Mouse (Mus musculus) heart, postnatal 25 days (tissue): ENCODE data around the gene Ppp1cb. TPM values are rescaled to one million over a fixed set of nuclear protein-coding genes. Genes with fewer than 3 reads are reported as not detected.

ENCODE experiments used
- DNase-seq: peaks from one replicate; pipeline ENCODE4 v3.0.0; 2022; ENCODE audit warnings: low spot score
- intact Hi-C: fragments of 180-260 bp; cut with DNase I; formaldehyde crosslinking; loops from one replicate; pipeline ENCODE4 v1.15.1; 2025
- total RNA-seq, 2 experiments: library from RNA; stranded (reverse); gene quantifications; 2 replicates each; pipeline ENCODE4 v1.2.3; 2021

The Ppp1cb gene
- total RNA-seq, 2 experiments from 2014 or later = 437 to 474 TPM

GRCm38 (mm10) chr5:32441336-32441735 lies 17.3 kb upstream of the Ppp1cb start:
- peak; percentile 14 for DNase-seq
- intact Hi-C loops = no loop called here

GRCm38 (mm10) chr5:32441992-32442575 lies 16.6 kb upstream of the Ppp1cb start:
- intact Hi-C loops = loop anchor here (2.0 kb wide), 1 partner anchor 17 kb away; no protein-coding TSS in a partner anchor

GRCm38 (mm10) chr5:32443906-32444305 lies 14.7 kb upstream of the Ppp1cb start:
- DNase-seq = no peak
- intact Hi-C loops = loop anchor here (2.0 kb wide), 1 partner anchor 19 kb away; no protein-coding TSS in a partner anchor

More at GRCm38 (mm10) chr5:32441992-32442575, 16.6 kb upstream of the Ppp1cb start:
- no peak for DNase-seq

- DNase-seq = no peak
- intact Hi-C loops = no loop called here
Observed at GRCm38 (mm10) chr5:32445287-32445921, 13.2 kb upstream of the Ppp1cb start.

GRCm38 (mm10) chr5:32446394-32446793 lies 12.2 kb upstream of the Ppp1cb start:
- peak; percentile 13 for DNase-seq
- intact Hi-C loops = no loop called here

- no peak for DNase-seq
- intact Hi-C loops = no loop called here
Observed at GRCm38 (mm10) chr5:32446810-32447209, 11.8 kb upstream of the Ppp1cb start.

- intact Hi-C loops = loop anchor here (2.0 kb wide), 1 partner anchor 327 kb away; no protein-coding TSS in a partner anchor
- DNase-seq = no peak
Observed at GRCm38 (mm10) chr5:32459251-32459881, 723 bp downstream of the Ppp1cb start.

GRCm38 (mm10) chr5:32459882-32460751 lies 1.5 kb downstream of the Ppp1cb start:
- no peak for DNase-seq
- intact Hi-C loops = loop anchor here (2.0 to 5.0 kb wide), 4 partner anchors 43 to 327 kb away; no protein-coding TSS in a partner anchor

GRCm38 (mm10) chr5:32460973-32461372 lies 2.3 kb downstream of the Ppp1cb start:
- DNase-seq = no peak
- intact Hi-C loops = loop anchor here (2.0 to 5.0 kb wide), 3 partner anchors 44 to 138 kb away; no protein-coding TSS in a partner anchor

- intact Hi-C loops = no loop called here
- no peak for DNase-seq
Observed at GRCm38 (mm10) chr5:32472332-32473028, 13.8 kb downstream of the Ppp1cb start.

- intact Hi-C loops = no loop called here
- DNase-seq = no peak
Observed at GRCm38 (mm10) chr5:32473029-32473352, 14.3 kb downstream of the Ppp1cb start.

GRCm38 (mm10) chr5:32476501-32476900 lies 17.9 kb downstream of the Ppp1cb start:
- intact Hi-C loops = no loop called here
- DNase-seq = no peak

- DNase-seq = no peak
- intact Hi-C loops = no loop called here
Observed at GRCm38 (mm10) chr5:32478972-32479371, 20.3 kb downstream of the Ppp1cb start.

GRCm38 (mm10) chr5:32485430-32485829 lies 26.8 kb downstream of the Ppp1cb start:
- no peak for DNase-seq
- intact Hi-C loops = no loop called here

- intact Hi-C loops = no loop called here
- DNase-seq = no peak
Observed at GRCm38 (mm10) chr5:32488044-32488443, 29.4 kb downstream of the Ppp1cb start.

- DNase-seq = no peak
- intact Hi-C loops = no loop called here
Observed at GRCm38 (mm10) chr5:32494084-32494700, 35.5 kb downstream of the Ppp1cb start.

- no peak for DNase-seq
- intact Hi-C loops = no loop called here
Observed at GRCm38 (mm10) chr5:32508766-32509165, 50.1 kb downstream of the Ppp1cb start.

GRCm38 (mm10) chr5:32520381-32520780 lies 61.7 kb downstream of the Ppp1cb start:
- no peak for DNase-seq

GRCm38 (mm10) chr5:32549449-32549848 lies 90.8 kb downstream of the Ppp1cb start:
- no peak for DNase-seq
- intact Hi-C loops = no loop called here

More at GRCm38 (mm10) chr5:32520381-32520780, 61.7 kb downstream of the Ppp1cb start:
- intact Hi-C loops = loop anchor here (1.0 kb wide), 1 partner anchor 198 kb away; no protein-coding TSS in a partner anchor
